35 mouse cellular contexts compared by ENCODE assay signal in the genomic region with DNA sequence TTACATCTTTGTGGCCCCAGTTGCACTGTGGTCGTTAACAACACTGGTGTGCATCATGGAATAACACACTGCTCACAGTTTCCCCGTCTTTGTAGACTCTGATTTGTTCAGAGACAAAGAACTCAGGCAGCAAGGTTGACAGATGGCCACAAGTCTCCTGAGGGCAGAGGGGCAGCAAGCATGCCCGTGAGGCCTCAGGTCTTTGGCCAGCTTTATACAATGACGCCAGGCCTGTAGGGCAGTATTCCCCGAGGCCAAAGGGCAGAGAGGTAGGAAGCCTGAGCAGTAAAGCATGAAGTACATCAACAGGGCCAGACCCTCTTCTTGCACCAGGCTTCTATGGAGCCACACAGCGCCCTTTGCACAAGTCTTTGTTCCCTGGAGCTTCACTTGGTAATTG. TPM values are rescaled to one million over a fixed set of nuclear protein-coding genes. Genes with fewer than 3 reads are reported as not detected.
DNase-seq lines count a peak whose midpoint lies in the region; ATAC-seq and TF ChIP-seq lines count a peak whose summit lies in the region.
"Had no signal": no experiment of that assay in that cellular context is flagged by ENCODE, and none has a peak within 500 bp of the region (broad histone marks: within the 10 kb centered on the region; RNA-seq: fewer than 3 reads in every experiment).

No protein-coding gene starts in this region.

- H3K4me1 ChIP-seq in hindbrain, embryonic 10.5 days (replicated peaks), result peaks cover 27% of the 10 kb centered on the region
- H3K4me1 ChIP-seq in hindbrain, postnatal 0 days (ENCODE audit: insufficient read depth, low read length), result no peaks in the 10 kb centered on the region

- DNase-seq in cerebellum, postnatal 10 days, result peak; percentile 57 to 70
- no peak for DNase-seq in cerebellum, postnatal 4 days (ENCODE audit: low spot score in 2 of 2)
- no peak for DNase-seq in hindbrain, embryonic 10.5 days (ENCODE audit: low spot score)
- DNase-seq in hindbrain, postnatal 0 days (ENCODE audit: low spot score), result no peak
- DNase-seq in left cerebral cortex, postnatal 4 days, result peak; percentile 36
- DNase-seq in left cerebral cortex, postnatal 14 days (ENCODE audit: low spot score in 2 of 2), result no peak
- DNase-seq in kidney, adult 9 months, result peak; percentile 40
- DNase-seq in right cerebral cortex, postnatal 14 days, result no peak
- DNase-seq: adrenal gland, adult 2 months; cerebellum, adult 8-10 months; gastrocnemius, postnatal 14 days; heart, postnatal 4 days; liver, embryonic 13.5 days; lung, adult 18-20 months; lung, postnatal 4 days; thymus, adult 18-20 months; thymus, postnatal 25 days had no signal

- WGBS in hindbrain, embryonic 10.5 days, result 50% methylated on average over 6 of the region's 6 CpGs
- 37% methylated on average over 6 of the region's 6 CpGs for WGBS in hindbrain, postnatal 0 days

- ATAC-seq in hindbrain, postnatal 0 days, result no peak
- ATAC-seq: activated CD4-positive, CD25-positive, alpha-beta regulatory T cell, adult 4 months; forebrain, embryonic 13.5 days; hindbrain, embryonic 16.5 days; intestine, embryonic 15.5 days; lung, postnatal 0 days had no signal

- H3K4me3 ChIP-seq in hindbrain, embryonic 10.5 days, result no peak overlapping the region
- H3K4me3 ChIP-seq in hindbrain, postnatal 0 days (ENCODE audit: low read length), result no peak overlapping the region
- H3K4me3 ChIP-seq: embryonic facial prominence, embryonic 13.5 days; forebrain, embryonic 13.5 days; heart, embryonic 12.5 days; intestine, embryonic 15.5 days; limb, embryonic 10.5 days; limb, embryonic 15.5 days; liver, embryonic 13.5 days; megakaryocyte, embryonic 14.5 days; neural tube, embryonic 15.5 days had no signal

- peak overlapping the region; percentile 74 for H3K27ac ChIP-seq in hindbrain, embryonic 10.5 days
- H3K27ac ChIP-seq in hindbrain, postnatal 0 days, result no peak overlapping the region
- H3K27ac ChIP-seq: embryonic facial prominence, embryonic 13.5 days; forebrain, embryonic 13.5 days; intestine, embryonic 15.5 days; limb, embryonic 10.5 days; limb, embryonic 15.5 days; liver, embryonic 13.5 days; neural tube, embryonic 15.5 days; stomach, postnatal 0 days had no signal

- H3K36me3 ChIP-seq in hindbrain, embryonic 10.5 days, result peaks cover 5% of the 10 kb centered on the region
- H3K36me3 ChIP-seq in hindbrain, postnatal 0 days (ENCODE audit: insufficient read depth, low read length), result no peaks in the 10 kb centered on the region
- H3K36me3 ChIP-seq: embryonic facial prominence, embryonic 13.5 days; heart, embryonic 12.5 days; intestine, embryonic 15.5 days; limb, embryonic 15.5 days; liver, embryonic 13.5 days; neural tube, embryonic 15.5 days had no signal

- H3K27me3 ChIP-seq in hindbrain, embryonic 10.5 days (ENCODE audit: insufficient read depth, poor library complexity, severe bottlenecking), result no peaks in the 10 kb centered on the region
- no peaks in the 10 kb centered on the region for H3K27me3 ChIP-seq in hindbrain, postnatal 0 days (ENCODE audit: insufficient read depth, low read length)
- H3K27me3 ChIP-seq: embryonic facial prominence, embryonic 13.5 days; forebrain, embryonic 13.5 days; heart, embryonic 12.5 days; intestine, embryonic 15.5 days; limb, embryonic 15.5 days; liver, embryonic 13.5 days; neural tube, embryonic 15.5 days had no signal

- H3K9me3 ChIP-seq in hindbrain, embryonic 10.5 days, result no peaks in the 10 kb centered on the region
- no peaks in the 10 kb centered on the region for H3K9me3 ChIP-seq in hindbrain, postnatal 0 days (ENCODE audit: low read length)
- H3K9me3 ChIP-seq: embryonic facial prominence, embryonic 13.5 days; forebrain, embryonic 13.5 days; heart, embryonic 12.5 days; intestine, embryonic 15.5 days; limb, embryonic 10.5 days; limb, embryonic 15.5 days; liver, embryonic 13.5 days; megakaryocyte, embryonic 14.5 days; neural tube, embryonic 15.5 days had no signal

- intact Hi-C loops in left cerebral cortex, postnatal 4 days (cut with DNase I), result no loop called here
- intact Hi-C loops in left cerebral cortex, postnatal 14 days (cut with DNase I), result loop anchor here (5.0 kb wide), 1 partner anchor 73 kb away; a partner anchor contains a TSS

- no peak overlapping the region for H3K4me2 ChIP-seq in hindbrain, postnatal 0 days (ENCODE audit: low read depth, low read length)
- H3K4me2 ChIP-seq: embryonic facial prominence, embryonic 13.5 days; forebrain, embryonic 13.5 days; heart, embryonic 12.5 days; intestine, embryonic 15.5 days; limb, embryonic 15.5 days; liver, embryonic 13.5 days; neural tube, embryonic 15.5 days had no signal

- no peak for TF ChIP-seq CTCF in hindbrain, postnatal 0 days (IDR thresholded peaks at IDR 0.05; ENCODE audit: low read depth)

- H3K9ac ChIP-seq in hindbrain, postnatal 0 days (replicated peaks; ENCODE audit: low read length), result no peak overlapping the region
- H3K9ac ChIP-seq: embryonic facial prominence, embryonic 13.5 days; forebrain, embryonic 13.5 days; heart, embryonic 12.5 days; intestine, embryonic 15.5 days; limb, embryonic 15.5 days; liver, embryonic 13.5 days; neural tube, embryonic 15.5 days had no signal

RNA-seq across cellular contexts. Expression of a gene that starts 12.6 kb away (rescaled TPM):
- 0.14 and 0.30 TPM in 2 replicates for polyA plus RNA-seq in hindbrain, embryonic 10.5 days (2016; fragmentation: Nextera tagmentation; extraction: Ambion mirVana)
- 5.8 and 7.2 TPM in 2 replicates for total RNA-seq in hindbrain, postnatal 0 days (2014; rRNA removed)
- polyA plus RNA-seq in hindbrain, postnatal 0 days (2015; fragmentation: Nextera tagmentation; extraction: Ambion mirVana), result 0.91 and 1.0 TPM in 2 replicates
- 1 to 10 TPM; 2.7 to 3.7 TPM for total RNA-seq in left cerebral cortex, postnatal 4 days (2021)
- total RNA-seq in left cerebral cortex, postnatal 14 days (2021), result 1 to 10 TPM; 2.5 to 3.3 TPM
- total RNA-seq: adrenal gland, adult 2 months; CH12.LX; common myeloid progenitor, adult 5-6 weeks; granulocyte monocyte progenitor cell, adult 5-6 weeks had no signal
- polyA plus RNA-seq: activated CD4-positive, CD25-positive, alpha-beta regulatory T cell, adult 4 months; adrenal gland, adult 2 months; C2C12; forebrain, embryonic 13.5 days; heart, postnatal 0 days; intestine, embryonic 15.5 days; liver, embryonic 13.5 days; lung, postnatal 0 days; spleen, adult 2 months had no signal

RNA-seq across cellular contexts. Expression of a gene that starts 54.6 kb away (rescaled TPM):
- 31.9 and 33.3 TPM in 2 replicates for polyA plus RNA-seq in hindbrain, embryonic 10.5 days (2016; fragmentation: Nextera tagmentation; extraction: Ambion mirVana)
- total RNA-seq in hindbrain, postnatal 0 days (2014; rRNA removed), result 35.7 and 36.3 TPM in 2 replicates
- polyA plus RNA-seq in hindbrain, postnatal 0 days (2015; fragmentation: Nextera tagmentation; extraction: Ambion mirVana), result 21.7 and 22.8 TPM in 2 replicates
- 10 to 100 TPM; 60.8 to 61.4 TPM for total RNA-seq in left cerebral cortex, postnatal 4 days (2021)
- 10 to 100 TPM; 56.6 to 57.7 TPM for total RNA-seq in left cerebral cortex, postnatal 14 days (2021)

RNA-seq across cellular contexts. Expression of a gene that starts 54.8 kb away (rescaled TPM):
- 50.0 and 50.8 TPM in 2 replicates for polyA plus RNA-seq in hindbrain, embryonic 10.5 days (2016; fragmentation: Nextera tagmentation; extraction: Ambion mirVana)
- total RNA-seq in hindbrain, postnatal 0 days (2014; rRNA removed), result 43.2 and 51.1 TPM in 2 replicates
- polyA plus RNA-seq in hindbrain, postnatal 0 days (2015; fragmentation: Nextera tagmentation; extraction: Ambion mirVana), result 45.5 TPM in 2 replicates
- total RNA-seq in left cerebral cortex, postnatal 4 days (2021), result 10 to 100 TPM; 66.3 to 67.5 TPM
- total RNA-seq in left cerebral cortex, postnatal 14 days (2021), result 10 to 100 TPM; 61.8 to 63.6 TPM

RNA-seq across cellular contexts. Expression of a gene that starts 57.6 kb away (rescaled TPM):
- polyA plus RNA-seq in hindbrain, embryonic 10.5 days (2016; fragmentation: Nextera tagmentation; extraction: Ambion mirVana), result 10.2 and 14.3 TPM in 2 replicates
- total RNA-seq in hindbrain, postnatal 0 days (2014; rRNA removed), result 82.0 and 98.9 TPM in 2 replicates
- 90.1 and 95.8 TPM in 2 replicates for polyA plus RNA-seq in hindbrain, postnatal 0 days (2015; fragmentation: Nextera tagmentation; extraction: Ambion mirVana)
- total RNA-seq in left cerebral cortex, postnatal 4 days (2021), result 10 to 100 TPM; 22.5 to 22.6 TPM
- 10 to 100 TPM; 23.2 to 31.7 TPM for total RNA-seq in left cerebral cortex, postnatal 14 days (2021)
- total RNA-seq: common myeloid progenitor, adult 5-6 weeks had no signal

Comparison
In these comparisons a context has a peak if more than half of its experiments do, and no peak if none do; other contexts are left out.
1. DNase-seq: peak in cerebellum, postnatal 10 days (2 of 2), left cerebral cortex, postnatal 4 days (single experiment) and kidney, adult 9 months (single experiment); none in cerebellum, postnatal 4 days (0 of 2), hindbrain, embryonic 10.5 days (single experiment), hindbrain, postnatal 0 days (single experiment), left cerebral cortex, postnatal 14 days (0 of 2) and right cerebral cortex, postnatal 14 days (single experiment).